Mouse (Mus musculus) cerebellum, adult 8-10 months (tissue): ENCODE data around the gene Tarbp2.

ENCODE experiments used
- DNase-seq: peaks from one replicate; pipeline ENCODE4 v3.0.0; 2022

Gene Tarbp2

GRCm38 (mm10) chr15:102517976-102518858 lies at the start of gene Tarbp2:
Gene Tarbp2, plus strand, starts transcription at chr15:102518192.
- peak; percentile 99 for DNase-seq

GRCm38 (mm10) chr15:102468675-102469370 lies 49.2 kb upstream of the Tarbp2 start:
- no peak for DNase-seq

- peak; percentile 94 for DNase-seq
These were observed 47.8 kb upstream of the Tarbp2 start, which contains the start of gene Pcbp2 for GRCm38 (mm10) chr15:102470183-102470604. Gene Pcbp2, plus strand, starts transcription at chr15:102470539.

GRCm38 (mm10) chr15:102470605-102471294 lies 47.2 kb upstream of the Tarbp2 start:
- peak; percentile 79 for DNase-seq

- no peak for DNase-seq
These were observed 46.7 kb upstream of the Tarbp2 start for GRCm38 (mm10) chr15:102471295-102471645.

- DNase-seq, result no peak
These were observed 46.3 kb upstream of the Tarbp2 start for GRCm38 (mm10) chr15:102471727-102472126.

- no peak for DNase-seq
These were observed 44.7 kb upstream of the Tarbp2 start for GRCm38 (mm10) chr15:102473246-102473645.

- no peak for DNase-seq
These were observed 43.5 kb upstream of the Tarbp2 start for GRCm38 (mm10) chr15:102474520-102474919.

GRCm38 (mm10) chr15:102483136-102483535 lies 34.9 kb upstream of the Tarbp2 start:
- DNase-seq, result no peak

GRCm38 (mm10) chr15:102485853-102486252 lies 32.1 kb upstream of the Tarbp2 start:
- DNase-seq, result no peak

GRCm38 (mm10) chr15:102487664-102488063 lies 30.3 kb upstream of the Tarbp2 start:
- no peak for DNase-seq

- no peak for DNase-seq
These were observed 19.7 kb upstream of the Tarbp2 start for GRCm38 (mm10) chr15:102498322-102498721.

GRCm38 (mm10) chr15:102499370-102499769 lies 18.6 kb upstream of the Tarbp2 start:
- DNase-seq, result no peak

- no peak for DNase-seq
These were observed 18.1 kb upstream of the Tarbp2 start for GRCm38 (mm10) chr15:102499851-102500250.

- no peak for DNase-seq
These were observed 17.5 kb upstream of the Tarbp2 start for GRCm38 (mm10) chr15:102500479-102500878.

- DNase-seq, result no peak
These were observed 16.7 kb upstream of the Tarbp2 start for GRCm38 (mm10) chr15:102501084-102501814.

GRCm38 (mm10) chr15:102502254-102502840 lies 15.6 kb upstream of the Tarbp2 start:
- peak; percentile 4 for DNase-seq

GRCm38 (mm10) chr15:102503447-102503846 lies 14.5 kb upstream of the Tarbp2 start, which contains the start of gene Gm10337:
Gene Gm10337, plus strand, starts transcription at chr15:102503722.
- DNase-seq, result no peak

- DNase-seq, result peak; percentile 10
These were observed 13.8 kb upstream of the Tarbp2 start for GRCm38 (mm10) chr15:102503924-102504782.

- DNase-seq, result peak; percentile 10
These were observed 12.8 kb upstream of the Tarbp2 start for GRCm38 (mm10) chr15:102505073-102505769.
